Mouse (Mus musculus): ENCODE data around the gene Cars2. TPM values are rescaled to one million over a fixed set of nuclear protein-coding genes. Genes with fewer than 3 reads are reported as not detected.

Cars2 gene
- total and polyA plus RNA-seq, 3 experiments = 62.8 to 63.8 TPM; not detected in 1

- H3K4me1 ChIP-seq (ENCODE audit: control insufficient read depth in 1 of 2, insufficient read depth in 2 of 2, low read length in 2 of 2) = peaks cover 0 to 11% of the 10 kb centered on the region in 2 experiments; a peak in 1 of 4 replicates
- H3K9me3 ChIP-seq (replicated peaks; ENCODE audit: insufficient read depth, low read length) = no peaks in the 10 kb centered on the region
- DNase-seq (ENCODE audit: low read depth, low spot score) = no peak
- H3K4me3 ChIP-seq (ENCODE audit: control insufficient read depth in 1 of 2, insufficient read depth in 1 of 2, low read depth in 2 of 2, low read length in 2 of 2) = no peak overlapping the region
- no peaks in the 10 kb centered on the region; a peak in 1 of 4 replicates for H3K27me3 ChIP-seq (ENCODE audit: control insufficient read depth in 1 of 2, insufficient read depth in 2 of 2, low read length in 2 of 2)
- no peak for TF ChIP-seq RCOR1 (IDR thresholded peaks at IDR 0.05; ENCODE audit: low read depth, low read length)
- no peak for TF ChIP-seq MAFK (IDR thresholded peaks at IDR 0.05; ENCODE audit: borderline replicate concordance, low read depth, low read length)
- TF ChIP-seq KAT2A (conservative IDR thresholded peaks at IDR 0.05; ENCODE audit: low read depth, low read length) = no peak
- no peak for TF ChIP-seq POLR2AphosphoS5 (IDR thresholded peaks at IDR 0.05; ENCODE audit: borderline replicate concordance, low read depth, low read length)
- TF ChIP-seq JUND (IDR thresholded peaks at IDR 0.05; ENCODE audit: low read depth, low read length) = no peak
- no peak for TF ChIP-seq CHD2 (IDR thresholded peaks at IDR 0.05; ENCODE audit: low read length)
- TF ChIP-seq MEF2A (IDR thresholded peaks at IDR 0.05; ENCODE audit: extremely low read depth, insufficient replicate concordance, low read depth, low read length, poor library complexity, severe bottlenecking) = no peak
- no peak for TF ChIP-seq RAD21 (IDR thresholded peaks at IDR 0.05; ENCODE audit: low read depth, low read length)
- no peak for TF ChIP-seq HCFC1 (IDR thresholded peaks at IDR 0.05; ENCODE audit: low read depth, low read length)
- TF ChIP-seq TBP (IDR thresholded peaks at IDR 0.05; ENCODE audit: low read depth, low read length) = no peak
- TF ChIP-seq UBTF (IDR thresholded peaks at IDR 0.05; ENCODE audit: borderline replicate concordance, insufficient read depth, low read depth, low read length) = no peak
- no peak for TF ChIP-seq EP300 (IDR thresholded peaks at IDR 0.05; ENCODE audit: low read depth in 1 of 2, low read length in 2 of 2)
- H3K36me3 ChIP-seq (ENCODE audit: control insufficient read depth in 1 of 2, insufficient read depth in 2 of 2, low read length in 2 of 2) = peaks cover 0 to 6% of the 10 kb centered on the region in 2 experiments; a peak in 2 of 4 replicates
- H3K27ac ChIP-seq (ENCODE audit: control insufficient read depth, low read depth, low read length) = no peak overlapping the region
- H3K9ac ChIP-seq (ENCODE audit: control insufficient read depth, low read depth, low read length, poor library complexity, severe bottlenecking) = no peak overlapping the region
- H3K79me2 ChIP-seq (ENCODE audit: control insufficient read depth, insufficient read depth, low read length, poor library complexity) = peaks cover under 1% of the 10 kb centered on the region
These were observed 68.7 kb downstream of the Cars2 start for GRCm38 (mm10) chr8:11481876-11482275.

GRCm38 (mm10) chr8:11479591-11479990 is 71.0 kb downstream of the Cars2 start:
- TF ChIP-seq ZMIZ1 (IDR thresholded peaks at IDR 0.05; ENCODE audit: low read depth, low read length) = no peak
- no peak for TF ChIP-seq USF2 (IDR thresholded peaks at IDR 0.05; ENCODE audit: borderline replicate concordance in 1 of 2, insufficient read depth in 1 of 2, low read depth in 1 of 2, low read length in 2 of 2)
- TF ChIP-seq UBTF (IDR thresholded peaks at IDR 0.05; ENCODE audit: borderline replicate concordance, insufficient read depth, low read depth, low read length) = no peak
- no peak for TF ChIP-seq HCFC1 (IDR thresholded peaks at IDR 0.05; ENCODE audit: low read depth, low read length)
- no peak for TF ChIP-seq RCOR1 (IDR thresholded peaks at IDR 0.05; ENCODE audit: low read depth, low read length)
- H3K27me3 ChIP-seq (ENCODE audit: control insufficient read depth in 1 of 2, insufficient read depth in 2 of 2, low read length in 2 of 2) = no peaks in the 10 kb centered on the region; a peak in 1 of 4 replicates
- H3K79me2 ChIP-seq (ENCODE audit: control insufficient read depth, insufficient read depth, low read length, poor library complexity) = peaks cover 6% of the 10 kb centered on the region
- DNase-seq (ENCODE audit: low read depth, low spot score) = no peak
- H3K36me3 ChIP-seq (ENCODE audit: control insufficient read depth in 1 of 2, insufficient read depth in 2 of 2, low read length in 2 of 2) = peaks cover 0 to 2% of the 10 kb centered on the region in 2 experiments; a peak in 1 of 4 replicates
- H3K9me3 ChIP-seq (replicated peaks; ENCODE audit: insufficient read depth, low read length) = no peaks in the 10 kb centered on the region
- H3K4me1 ChIP-seq (ENCODE audit: control insufficient read depth in 1 of 2, insufficient read depth in 2 of 2, low read length in 2 of 2) = peaks cover 0 to 4% of the 10 kb centered on the region in 2 experiments; a peak in 1 of 4 replicates
- H3K27ac ChIP-seq (ENCODE audit: control insufficient read depth, low read depth, low read length) = no peak overlapping the region
- no peak overlapping the region for H3K9ac ChIP-seq (ENCODE audit: control insufficient read depth, low read depth, low read length, poor library complexity, severe bottlenecking)
- no peak overlapping the region for H3K4me3 ChIP-seq (ENCODE audit: control insufficient read depth in 1 of 2, insufficient read depth in 1 of 2, low read depth in 2 of 2, low read length in 2 of 2)

All from MEL (cell line).